Mouse (Mus musculus) cerebellum, postnatal 10 days (tissue): ENCODE measurements around the gene Kcnn4.

Source experiments
- DNase-seq, 2 experiments: peaks; one replicate each; pipeline ENCODE4 v3.0.0; 2021; ENCODE audit warnings: mixed read lengths in 2 of 2

Kcnn4 gene

GRCm38 (mm10) chr7:24425919-24426318, 55.9 kb downstream of the Kcnn4 start:
- DNase-seq: no peak

GRCm38 (mm10) chr7:24427168-24427567, 57.1 kb downstream of the Kcnn4 start:
- no peak for DNase-seq

- DNase-seq: peak; percentile 11 to 48
These were observed 58.7 kb downstream of the Kcnn4 start for GRCm38 (mm10) chr7:24428725-24429124.

GRCm38 (mm10) chr7:24429413-24430112, 59.5 kb downstream of the Kcnn4 start:
- DNase-seq: peak; percentile 94

GRCm38 (mm10) chr7:24430551-24431345, 60.7 kb downstream of the Kcnn4 start:
- no peak for DNase-seq

GRCm38 (mm10) chr7:24431713-24432112, 61.6 kb downstream of the Kcnn4 start:
- no peak for DNase-seq

- no peak for DNase-seq
These were observed 65.2 kb downstream of the Kcnn4 start for GRCm38 (mm10) chr7:24435305-24435704.
